Mouse (Mus musculus) liver, embryonic 13.5 days (tissue): ENCODE data around the gene Vps13d. TPM values are rescaled to one million over a fixed set of nuclear protein-coding genes. Genes with fewer than 3 reads are reported as not detected.
"Not testable (repeated sequence)": the region's sequence is repeated elsewhere in the genome, so short reads cannot be mapped to it uniquely, and the experiment has no call there.

ENCODE experiments used
- ATAC-seq: fragments of 200-750 bp; cut with Nextera tagmentation; 2 replicates; pipeline ENCODE4 v1.8.0; 2017; ENCODE audit warnings: low read depth, mild to moderate bottlenecking, moderate number of reproducible peaks, moderate library complexity
- DNase-seq: peaks from one replicate; pipeline ENCODE4 v3.0.0; 2022
- H3K27ac ChIP-seq: fragments of 300-500 bp; sonication (generic); 2 replicates; pipeline ENCODE4 v1.5.1; 2015; ENCODE audit warnings: moderate library complexity, mild to moderate bottlenecking, inconsistent platforms
- H3K27me3 ChIP-seq: fragments of 300-500 bp; sonication (generic); 2 replicates; pipeline ENCODE4 v1.6.1; 2015; ENCODE audit warnings: mild to moderate bottlenecking, inconsistent platforms
- H3K36me3 ChIP-seq: fragments of 300-500 bp; sonication (generic); 2 replicates; pipeline ENCODE4 v1.6.1; 2015; ENCODE audit warnings: mild to moderate bottlenecking, inconsistent platforms
- H3K4me1 ChIP-seq: fragments of 300-500 bp; sonication (generic); replicated peaks from 2 replicates; pipeline ENCODE4 v1.6.1; 2015; ENCODE audit warnings: inconsistent platforms
- H3K4me2 ChIP-seq: fragments of 300-500 bp; sonication (generic); 2 replicates; pipeline ENCODE4 v1.6.1; 2015; ENCODE audit warnings: inconsistent platforms, mild to moderate bottlenecking, moderate library complexity
- H3K4me3 ChIP-seq: fragments of 300-500 bp; sonication (generic); replicated peaks from 2 replicates; pipeline ENCODE4 v1.5.1; 2015; ENCODE audit warnings: mild to moderate bottlenecking, inconsistent platforms
- H3K9ac ChIP-seq: fragments of 300-500 bp; sonication (generic); 2 replicates; pipeline ENCODE4 v1.6.1; 2015; ENCODE audit warnings: mild to moderate bottlenecking, inconsistent platforms
- H3K9me3 ChIP-seq: fragments of 300-500 bp; sonication (generic); replicated peaks from 2 replicates; pipeline ENCODE4 v1.6.1; 2016; ENCODE audit warnings: inconsistent platforms
- WGBS: fragments of 180-500 bp; shearing (Covaris S2); methylation state at CpG from one replicate; pipeline ENCODE4 v1.1.7; 2015; ENCODE audit not compliant: insufficient replicate concordance; 5-methylcytosine and 5-hydroxymethylcytosine counted together
- polyA plus RNA-seq: library from polyadenylated mRNA; unstranded; fragments of >200 nt; fragmentation: Nextera tagmentation; extraction: Ambion mirVana; gene quantifications from 2 replicates; pipeline ENCODE4 v1.2.1, GENCODE M21; 2015

Gene Vps13d
- polyA plus RNA-seq, 1 experiment from 2014 or later: 3.5 TPM

DNA sequence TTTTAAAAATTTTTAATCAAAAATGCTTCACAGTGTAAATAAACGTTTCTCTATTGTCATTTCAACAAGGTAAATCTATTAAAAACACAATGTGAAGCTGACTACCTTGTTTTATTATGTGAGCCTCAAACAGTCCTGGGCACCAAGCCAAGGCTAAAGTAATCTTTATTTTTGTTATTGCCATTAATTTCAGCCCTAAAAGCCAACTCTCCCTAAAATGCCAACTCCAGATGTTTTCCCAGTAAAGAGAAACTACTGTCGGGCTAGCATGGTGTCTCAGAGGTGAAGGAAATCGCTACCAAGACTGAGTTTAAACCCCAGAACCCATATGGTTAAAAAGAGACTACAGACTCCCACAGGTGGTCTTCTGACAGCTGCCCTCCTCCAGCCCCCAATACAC, 1.4 kb downstream of the Vps13d start:
- Histone ChIP-seq H3K4me3 (peak overlapping the region; percentile 99), H3K4me2 (peak overlapping the region; percentile 91), H3K4me1 (peaks cover 57% of the 10 kb centered on the region), H3K27ac (peak overlapping the region; percentile 87), H3K27me3 (no peaks in the 10 kb centered on the region), H3K36me3 (peaks cover 26% of the 10 kb centered on the region), H3K9me3 (no peaks in the 10 kb centered on the region), H3K9ac (peak overlapping the region; percentile 97)
- 53% methylated on average over 3 of the region's 3 CpGs for WGBS
- ATAC-seq (no peak), DNase-seq (no peak)

DNA sequence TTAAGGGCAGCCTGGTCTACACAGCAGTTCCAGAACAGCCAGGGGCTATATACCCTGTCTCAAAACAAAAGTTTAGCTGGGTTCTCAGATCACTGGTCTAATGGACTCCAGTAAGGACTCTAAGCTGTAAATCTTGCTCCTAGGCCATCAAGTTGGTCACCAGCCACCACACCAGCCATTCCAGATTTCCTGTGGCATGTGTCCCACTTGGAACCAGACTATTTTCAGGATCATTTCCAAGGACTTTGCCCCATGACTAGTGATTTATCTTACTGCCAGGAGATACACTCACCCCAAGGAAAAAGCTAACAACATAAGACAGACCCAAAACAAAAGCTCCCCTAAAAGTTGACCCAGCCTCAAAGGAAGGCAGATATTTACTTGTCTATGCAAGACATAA, 2.1 kb downstream of the Vps13d start:
- Histone ChIP-seq H3K4me3 (peak overlapping the region; percentile 99; the same call in 1 of the 2 replicates), H3K27ac (no peak overlapping the region), H3K4me2 (peak overlapping the region; percentile 91; the same call in 1 of the 2 replicates), H3K9ac (peak overlapping the region; percentile 97), H3K9me3 (no peaks in the 10 kb centered on the region), H3K36me3 (peaks cover 28% of the 10 kb centered on the region), H3K4me1 (peaks cover 51% of the 10 kb centered on the region), H3K27me3 (no peaks in the 10 kb centered on the region)
- DNase-seq (no peak), ATAC-seq (no peak)

DNA sequence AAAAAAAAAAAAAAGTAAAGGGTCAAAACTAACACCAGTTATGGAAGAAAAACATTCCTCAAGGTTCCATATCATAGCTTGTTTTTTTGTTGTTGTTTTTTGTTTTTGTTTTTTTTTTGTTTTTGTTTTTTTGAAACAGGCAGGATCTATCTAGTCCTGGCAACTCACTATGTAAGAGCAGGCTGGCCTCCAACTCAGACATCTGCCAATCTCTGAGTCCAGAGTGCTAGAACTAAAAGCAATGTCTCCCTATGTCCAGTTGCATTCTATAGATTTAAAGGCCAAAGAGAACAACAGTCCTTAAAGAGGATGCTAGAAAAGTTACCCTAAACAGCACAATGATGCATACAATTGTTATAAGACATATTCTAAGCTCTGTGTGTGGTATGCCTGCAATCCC, 6.2 kb downstream of the Vps13d start:
- H3K36me3 ChIP-seq: peaks cover 59% of the 10 kb centered on the region
- H3K27ac ChIP-seq: no peak overlapping the region
- no peaks in the 10 kb centered on the region for H3K9me3 ChIP-seq
- no peak overlapping the region for H3K4me2 ChIP-seq
- DNase-seq (no peak), ATAC-seq (no peak)
- H3K4me1 ChIP-seq: peaks cover 20% of the 10 kb centered on the region
- H3K27me3 ChIP-seq: no peaks in the 10 kb centered on the region
- H3K4me3 ChIP-seq: no peak overlapping the region
- H3K9ac ChIP-seq: no peak overlapping the region

DNA sequence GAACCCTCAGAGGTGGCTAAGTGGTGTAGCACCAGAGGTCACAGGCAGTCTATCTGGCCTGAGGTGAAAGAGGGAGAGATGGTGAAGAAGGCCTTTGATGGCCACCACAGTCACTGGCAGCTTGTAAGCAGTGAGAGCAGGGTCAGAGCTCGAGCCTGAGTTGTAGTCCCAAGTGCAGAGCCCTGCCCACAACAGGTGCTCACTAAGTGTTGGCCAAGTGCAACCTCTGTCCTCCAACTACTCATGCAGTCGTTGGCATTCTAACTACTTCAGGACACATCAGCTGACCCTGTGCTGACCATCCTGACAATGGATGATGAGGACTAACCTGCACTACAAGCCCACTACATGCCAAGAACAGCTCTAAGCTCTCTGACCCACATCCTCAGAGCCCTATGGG, 7.2 kb downstream of the Vps13d start:
- DNase-seq (no peak), ATAC-seq (no peak)
- Histone ChIP-seq H3K27me3 (no peaks in the 10 kb centered on the region), H3K4me3 (no peak overlapping the region), H3K27ac (no peak overlapping the region), H3K9me3 (no peaks in the 10 kb centered on the region), H3K9ac (no peak overlapping the region), H3K4me2 (no peak overlapping the region), H3K4me1 (peaks cover 10% of the 10 kb centered on the region), H3K36me3 (peaks cover 62% of the 10 kb centered on the region)
- 70% methylated on average over 2 of the region's 2 CpGs for WGBS

DNA sequence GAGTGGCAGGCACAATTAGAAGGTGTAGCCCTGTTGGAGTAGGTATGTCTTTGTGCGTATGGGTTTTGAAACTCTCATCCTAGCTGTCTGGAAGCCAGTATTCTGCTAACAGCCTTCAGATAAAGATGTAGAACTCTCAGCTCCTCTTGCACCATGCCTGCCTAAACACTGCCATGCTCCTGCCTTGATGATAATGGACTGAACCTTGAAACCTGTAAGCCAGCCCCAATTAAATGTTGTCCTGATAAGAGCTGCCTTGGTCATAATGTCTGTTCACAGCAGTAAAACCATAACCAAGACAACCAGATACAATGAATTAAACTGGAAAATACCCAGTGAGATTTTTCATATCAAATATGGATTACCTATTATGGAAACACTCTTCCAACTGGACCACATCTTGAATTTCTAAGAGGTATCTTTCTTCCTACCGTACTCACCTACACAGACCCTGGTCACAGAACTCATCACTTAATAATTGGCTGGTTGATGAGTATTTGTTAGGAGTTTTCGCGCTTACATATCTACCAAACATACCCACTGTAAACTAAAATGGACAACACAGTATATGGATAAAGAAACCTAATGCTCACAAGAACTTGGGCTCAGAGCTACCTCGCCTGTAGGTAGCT, 15.8 kb downstream of the Vps13d start:
- Histone ChIP-seq H3K36me3 (peaks cover 73% of the 10 kb centered on the region), H3K27ac (no peak overlapping the region), H3K27me3 (no peaks in the 10 kb centered on the region), H3K4me3 (no peak overlapping the region), H3K9me3 (no peaks in the 10 kb centered on the region), H3K9ac (no peak overlapping the region), H3K4me1 (no peaks in the 10 kb centered on the region), H3K4me2 (no peak overlapping the region)
- ATAC-seq (no peak), DNase-seq (no peak)
- 85% methylated on average over 5 of the region's 5 CpGs for WGBS

DNA sequence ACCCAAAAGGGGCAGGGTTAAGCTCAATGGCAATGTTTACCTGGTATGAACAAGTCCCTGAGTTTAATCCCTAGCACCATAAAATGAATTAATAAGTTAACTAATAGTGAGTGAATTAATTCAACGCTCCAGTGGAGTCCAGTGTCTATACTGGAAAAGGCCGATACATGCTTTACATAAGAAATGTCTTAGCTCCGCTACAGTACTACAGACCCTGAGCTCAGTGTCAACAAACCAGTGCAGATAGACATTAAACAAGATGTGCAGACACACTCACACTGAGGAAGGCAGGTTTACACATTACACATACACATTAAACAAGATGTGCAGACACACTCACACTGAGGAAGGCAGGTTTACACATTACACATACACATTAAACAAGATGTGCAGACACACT, 29.3 kb downstream of the Vps13d start:
- not testable (repeated sequence) for DNase-seq, H3K9ac ChIP-seq, H3K4me1 ChIP-seq, H3K27ac ChIP-seq, ATAC-seq, H3K4me3 ChIP-seq, H3K27me3 ChIP-seq, H3K9me3 ChIP-seq, H3K4me2 ChIP-seq
- WGBS: 91% methylated on average over 3 of the region's 3 CpGs
- peaks cover 92% of the 10 kb centered on the region for H3K36me3 ChIP-seq

DNA sequence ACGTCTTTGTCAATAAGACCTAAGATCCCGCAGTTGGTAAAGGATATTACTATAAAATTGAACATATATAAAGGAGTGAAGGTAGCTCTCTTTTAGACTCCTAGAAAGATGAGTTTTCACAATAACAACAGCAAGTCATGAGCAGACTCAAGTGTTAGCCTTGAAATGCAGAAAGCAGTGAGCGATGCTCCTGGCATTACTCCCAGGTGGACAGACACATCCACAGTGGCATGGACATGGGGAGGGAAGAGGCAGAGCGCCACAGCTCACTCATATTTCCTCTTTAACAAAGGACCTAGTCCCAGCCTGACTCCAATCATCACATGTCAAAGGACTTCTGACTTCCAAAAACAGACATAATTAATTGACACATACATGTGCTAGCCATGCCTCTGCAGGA, 30.7 kb downstream of the Vps13d start:
- Histone ChIP-seq H3K4me3 (no peak overlapping the region), H3K9ac (no peak overlapping the region), H3K9me3 (no peaks in the 10 kb centered on the region), H3K36me3 (peaks cover 90% of the 10 kb centered on the region), H3K27ac (no peak overlapping the region), H3K4me1 (no peaks in the 10 kb centered on the region), H3K27me3 (no peaks in the 10 kb centered on the region), H3K4me2 (no peak overlapping the region)
- ATAC-seq (no peak), DNase-seq (no peak)
- 84% methylated on average over 4 of the region's 4 CpGs for WGBS

DNA sequence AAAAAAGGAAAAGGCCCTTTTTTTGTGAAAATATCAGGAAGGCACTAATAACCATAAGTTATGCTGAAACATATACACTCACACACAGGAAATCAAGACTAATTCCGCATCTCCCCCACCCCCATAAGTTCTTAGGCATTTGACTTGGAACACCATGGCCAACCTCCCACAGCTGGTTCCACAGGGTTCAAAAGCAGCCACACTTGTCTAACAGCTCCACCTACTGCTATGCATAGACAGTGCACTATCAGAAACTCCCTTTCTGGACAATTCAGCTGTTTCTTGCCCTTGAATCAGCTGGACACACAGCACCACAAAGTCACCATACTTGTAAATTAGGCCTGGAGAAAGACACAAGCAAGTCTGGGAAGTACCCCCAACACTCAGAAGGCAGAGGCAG, 33.6 kb downstream of the Vps13d start:
- H3K9me3 ChIP-seq: no peaks in the 10 kb centered on the region
- peaks cover 90% of the 10 kb centered on the region for H3K36me3 ChIP-seq

DNA sequence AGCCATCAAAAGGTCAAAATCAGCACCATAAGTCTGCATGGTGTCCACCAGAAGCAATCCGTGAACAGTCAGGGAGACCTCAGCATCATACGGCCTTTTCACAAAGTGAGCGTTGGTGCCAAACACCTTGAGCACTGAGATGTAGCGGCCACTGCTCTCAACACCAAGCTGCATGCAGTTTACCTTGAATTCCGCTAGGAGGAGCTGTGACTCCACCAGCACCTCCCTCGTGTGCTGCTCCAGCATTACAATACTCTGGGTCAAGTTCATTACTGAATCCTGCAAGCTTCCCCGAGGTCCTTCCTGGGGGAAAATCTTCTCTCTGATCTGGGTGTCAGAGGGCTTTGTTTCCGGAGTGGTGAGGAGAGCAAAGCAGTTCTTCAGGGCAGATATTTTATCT, 38.8 kb downstream of the Vps13d start:
- Histone ChIP-seq H3K9ac (no peak overlapping the region), H3K4me3 (no peak overlapping the region), H3K4me1 (no peaks in the 10 kb centered on the region), H3K36me3 (peaks cover 91% of the 10 kb centered on the region), H3K9me3 (no peaks in the 10 kb centered on the region), H3K27me3 (no peaks in the 10 kb centered on the region), H3K27ac (no peak overlapping the region), H3K4me2 (no peak overlapping the region)
- DNase-seq: peak; percentile 9
- ATAC-seq: peak; percentile 66
- 45% methylated on average over 8 of the region's 8 CpGs for WGBS

More for the DNA sequence above, 33.6 kb downstream of the Vps13d start:
- no peak overlapping the region for H3K27ac ChIP-seq
- no peak for DNase-seq
- no peak overlapping the region for H3K9ac ChIP-seq
- no peak overlapping the region for H3K4me2 ChIP-seq
- H3K27me3 ChIP-seq: no peaks in the 10 kb centered on the region
- H3K4me1 ChIP-seq: no peaks in the 10 kb centered on the region
- WGBS: 76% methylated on average over 1 of the region's 1 CpGs
- ATAC-seq: no peak
- no peak overlapping the region for H3K4me3 ChIP-seq

DNA sequence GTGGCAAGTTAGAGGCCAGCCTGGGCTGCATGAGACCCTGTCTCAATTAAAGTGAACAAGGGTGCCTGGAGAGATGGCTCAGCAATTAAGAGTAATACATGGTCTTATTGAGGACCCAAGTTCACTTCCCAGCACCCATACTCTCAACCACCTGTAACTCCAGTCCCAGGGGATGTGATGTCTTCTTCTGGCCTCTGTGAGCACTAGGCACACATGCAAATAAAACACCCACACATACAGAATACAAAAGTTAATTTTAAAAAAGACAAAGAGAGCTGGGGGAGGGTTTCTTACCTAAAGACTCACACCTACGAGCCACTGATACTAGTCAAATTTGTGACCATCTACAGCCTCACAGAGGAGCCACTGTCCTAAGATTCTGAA, 43.7 kb downstream of the Vps13d start:
- H3K4me1 ChIP-seq: peaks cover 8% of the 10 kb centered on the region
- H3K27ac ChIP-seq: no peak overlapping the region
- no peak for ATAC-seq
- no peaks in the 10 kb centered on the region for H3K27me3 ChIP-seq
- H3K9me3 ChIP-seq: no peaks in the 10 kb centered on the region
- H3K36me3 ChIP-seq: peaks cover 86% of the 10 kb centered on the region
- no peak overlapping the region for H3K9ac ChIP-seq
- H3K4me2 ChIP-seq: no peak overlapping the region
- 81% methylated on average over 1 of the region's 1 CpGs for WGBS
- H3K4me3 ChIP-seq: no peak overlapping the region
- no peak for DNase-seq

DNA sequence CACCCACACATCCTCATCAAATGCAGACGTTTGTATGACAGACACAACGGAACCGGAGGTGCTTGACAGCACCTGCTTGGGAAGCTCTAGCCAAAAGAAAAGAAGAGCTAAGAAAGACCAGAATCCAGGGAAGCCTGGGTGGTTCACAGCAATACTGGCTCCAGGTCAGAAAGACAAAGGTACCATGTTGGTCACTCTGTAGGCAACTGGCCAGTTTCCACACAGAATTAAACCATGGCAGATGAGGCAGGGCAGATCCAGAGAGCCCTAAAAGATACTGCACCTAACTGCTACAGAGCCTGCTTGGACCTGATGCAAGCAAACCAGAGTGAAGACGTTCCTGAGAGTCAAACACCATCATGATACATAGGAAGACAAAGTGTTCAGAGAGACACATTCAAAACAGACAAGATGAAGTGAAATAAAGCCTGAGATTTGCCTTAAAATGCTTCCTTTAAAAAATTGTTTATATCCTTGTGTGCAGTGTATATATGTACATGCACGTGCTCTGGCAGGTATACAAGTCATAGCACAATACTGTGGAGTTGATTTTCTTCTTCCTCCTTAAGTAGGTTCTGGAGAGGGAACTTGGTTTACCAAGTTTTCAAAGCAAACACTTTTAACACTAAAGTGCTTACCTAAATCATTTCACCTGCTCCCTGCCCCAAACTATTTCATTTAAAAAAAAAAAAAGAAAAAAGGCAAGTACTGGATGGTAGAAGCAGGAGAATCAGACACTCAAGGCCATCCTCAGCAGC, 44.3 kb downstream of the Vps13d start:
- WGBS: 77% methylated on average over 5 of the region's 5 CpGs
- ATAC-seq (no peak), DNase-seq (no peak)
- peaks cover 8% of the 10 kb centered on the region for H3K4me1 ChIP-seq
- H3K4me3 ChIP-seq: no peak overlapping the region
- peaks cover 83% of the 10 kb centered on the region for H3K36me3 ChIP-seq
- H3K27me3 ChIP-seq: no peaks in the 10 kb centered on the region
- H3K9ac ChIP-seq: no peak overlapping the region
- H3K4me2 ChIP-seq: no peak overlapping the region
- H3K27ac ChIP-seq: no peak overlapping the region
- H3K9me3 ChIP-seq: no peaks in the 10 kb centered on the region
